Mouse (Mus musculus) urinary bladder, postnatal 25 days (tissue): ENCODE measurements around the gene Ttc21b.
"Not testable (repeated sequence)": the region's sequence is repeated elsewhere in the genome, so short reads cannot be mapped to it uniquely, and the experiment has no call there.

Experiments
- DNase-seq: peaks from one replicate; pipeline ENCODE4 v3.0.0; 2022; ENCODE audit warnings: low spot score

Gene Ttc21b

DNA sequence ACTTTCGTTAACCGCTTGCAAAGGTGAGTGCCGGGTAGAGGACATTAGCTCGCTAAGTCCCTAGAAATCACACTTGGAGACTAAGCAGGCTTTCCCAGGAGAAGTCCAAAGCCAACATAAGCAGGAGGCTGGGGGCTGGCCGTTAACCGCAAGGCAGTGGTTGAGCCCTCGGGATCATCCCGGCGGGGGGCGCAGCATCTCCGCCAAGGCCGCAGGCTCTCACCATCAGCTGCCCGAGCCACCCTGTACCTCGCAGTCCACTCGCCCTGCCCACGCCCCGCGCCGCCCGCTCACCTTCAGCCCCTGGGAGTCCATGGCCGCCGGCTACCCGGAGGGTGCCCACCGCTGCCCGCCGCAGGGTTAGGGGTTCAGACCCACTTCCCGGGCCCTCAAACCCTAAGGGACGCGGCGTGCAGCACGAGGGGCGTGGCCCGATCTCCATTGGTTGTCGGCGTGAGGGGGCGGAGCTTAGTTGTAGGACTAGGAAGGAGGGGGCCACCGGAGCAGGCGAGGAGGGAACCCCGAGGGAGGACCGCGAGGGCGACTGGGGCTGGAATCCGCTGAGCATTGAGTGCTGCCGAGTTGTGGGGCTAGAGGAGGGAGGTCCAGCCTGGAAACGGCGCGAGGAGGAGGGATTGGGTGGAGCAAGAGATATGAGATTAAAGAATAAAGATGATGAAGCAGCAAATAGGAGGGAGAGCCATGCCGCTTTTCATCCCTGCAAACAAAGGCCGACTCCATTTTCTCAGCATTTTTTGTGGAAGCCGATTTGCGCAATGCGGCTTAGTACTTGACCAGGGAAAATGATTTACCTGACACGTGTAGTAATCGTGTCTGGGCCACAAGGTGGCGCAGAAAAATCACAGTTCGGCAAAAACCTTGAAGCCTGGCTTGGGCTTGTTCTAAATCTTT, at the start of gene Ttc21b:
TSS of gene Ttc21b (minus strand) at position 398 of the 912 bp plus-strand sequence.
- DNase-seq, result peak; percentile 94

DNA sequence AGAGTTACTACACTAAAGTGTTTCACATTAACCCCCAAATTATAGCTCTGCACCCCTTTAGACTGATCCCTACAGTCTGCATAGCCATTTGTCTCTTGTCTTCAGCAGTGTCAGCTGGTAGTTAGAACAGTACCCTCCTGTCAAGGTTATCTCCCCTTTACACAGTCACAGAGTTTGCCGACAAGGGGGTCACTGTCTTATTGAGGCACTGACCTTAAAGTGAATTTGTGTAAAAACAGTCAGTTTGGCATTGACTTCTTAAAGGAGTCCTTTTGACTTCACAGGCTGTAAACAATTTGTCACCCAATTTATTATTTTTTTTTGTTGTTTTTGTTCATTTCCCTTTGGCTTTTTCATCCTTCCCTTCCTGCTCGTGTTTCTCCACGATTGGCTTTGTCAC, 16.1 kb upstream of the Ttc21b start:
- no peak for DNase-seq

DNA sequence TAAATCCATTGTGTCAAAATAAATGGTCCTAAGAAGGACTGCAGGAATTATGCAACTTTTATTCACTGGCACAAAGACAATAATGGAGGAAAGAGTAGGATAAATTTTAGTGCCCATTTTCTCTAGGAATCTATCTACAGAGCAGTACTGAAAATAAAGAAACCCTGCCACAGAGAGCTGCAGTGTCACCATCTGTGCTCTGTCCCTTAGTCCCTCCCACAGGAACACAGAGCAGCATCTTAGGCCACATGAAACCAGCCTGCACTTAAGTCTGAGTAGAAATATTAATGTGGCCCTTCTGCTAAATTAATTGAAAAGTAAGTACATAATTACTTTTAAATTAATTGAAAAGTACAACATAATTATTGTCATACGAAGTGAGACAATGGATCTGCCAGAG, 12.4 kb downstream of the Ttc21b start:
- DNase-seq, result no peak

DNA sequence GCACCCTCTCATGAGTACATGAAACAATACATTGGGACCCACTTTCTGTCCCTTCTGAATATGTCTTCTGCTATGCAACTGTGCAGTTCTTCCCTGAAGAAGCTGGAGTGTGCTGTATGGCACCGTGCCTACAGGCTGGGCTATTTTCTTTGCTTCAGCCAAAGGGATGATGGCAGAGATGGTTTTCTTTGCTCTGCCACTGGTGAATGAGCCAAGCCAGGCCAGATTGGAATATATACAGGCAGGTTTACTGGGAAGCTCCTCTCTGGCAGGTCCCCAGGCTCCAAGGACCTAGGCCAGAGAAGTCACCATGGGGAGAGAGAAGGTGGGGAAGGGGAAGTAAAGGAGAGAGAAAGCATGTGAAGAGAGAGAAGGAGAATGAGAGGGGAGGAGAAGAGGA, 16.1 kb downstream of the Ttc21b start:
- DNase-seq, result no peak

DNA sequence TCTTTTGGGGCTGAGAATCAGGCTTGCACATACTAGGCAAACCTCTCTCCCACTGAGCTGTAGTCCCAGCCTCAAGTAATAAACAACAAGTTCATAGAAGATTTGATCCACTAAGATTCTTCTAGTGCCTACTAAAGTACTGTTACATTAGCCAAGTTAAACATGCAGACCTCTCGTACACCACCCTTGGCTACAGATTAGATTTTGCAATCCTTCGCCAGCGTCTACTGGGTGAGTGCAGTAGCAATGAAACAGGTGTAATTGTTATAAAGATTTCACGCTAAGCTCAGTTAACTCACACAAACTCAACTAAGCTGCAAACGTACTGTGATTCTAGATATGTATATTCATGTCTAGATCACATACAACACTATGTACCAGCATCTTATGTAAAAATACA, 17.5 kb downstream of the Ttc21b start:
- DNase-seq, result no peak

DNA sequence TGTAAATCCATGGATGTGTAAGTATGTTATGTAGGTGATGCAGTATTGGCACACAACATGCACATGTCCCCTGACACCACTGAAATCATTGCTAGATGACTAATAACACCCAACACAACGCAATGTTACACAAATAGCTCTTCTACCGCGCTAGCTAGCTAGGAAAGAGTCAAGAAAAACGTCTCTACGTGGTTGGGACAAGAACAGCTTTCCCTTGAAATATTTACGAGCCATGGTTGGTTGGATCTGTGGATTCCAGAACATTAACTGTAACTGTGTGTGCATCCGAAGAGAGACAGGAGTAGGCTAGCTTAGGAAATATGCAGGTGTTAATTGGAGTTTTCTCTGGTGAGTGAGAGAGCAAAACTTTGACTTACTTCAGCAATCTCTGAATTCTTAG, 35.5 kb downstream of the Ttc21b start:
- DNase-seq, result no peak

DNA sequence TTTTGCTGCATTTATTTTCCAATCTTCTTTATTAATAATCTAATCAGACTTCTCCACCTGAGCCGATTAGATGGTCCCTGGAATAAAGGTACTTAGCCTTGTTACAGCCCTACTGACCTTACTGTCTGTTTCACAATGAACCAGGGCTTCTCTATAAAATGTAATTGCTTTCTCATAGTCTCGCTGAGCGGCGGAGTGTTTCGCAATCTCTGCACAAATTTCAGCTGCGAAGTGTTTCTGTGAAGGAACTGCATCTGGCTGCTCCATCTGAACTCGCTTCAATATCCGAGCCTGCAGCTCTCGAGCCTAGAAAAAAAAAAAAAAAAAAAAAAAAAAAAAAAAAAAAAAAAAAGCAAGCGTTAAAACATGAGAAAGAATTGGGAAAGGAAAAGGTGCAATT, 46.5 kb downstream of the Ttc21b start:
- no peak for DNase-seq

DNA sequence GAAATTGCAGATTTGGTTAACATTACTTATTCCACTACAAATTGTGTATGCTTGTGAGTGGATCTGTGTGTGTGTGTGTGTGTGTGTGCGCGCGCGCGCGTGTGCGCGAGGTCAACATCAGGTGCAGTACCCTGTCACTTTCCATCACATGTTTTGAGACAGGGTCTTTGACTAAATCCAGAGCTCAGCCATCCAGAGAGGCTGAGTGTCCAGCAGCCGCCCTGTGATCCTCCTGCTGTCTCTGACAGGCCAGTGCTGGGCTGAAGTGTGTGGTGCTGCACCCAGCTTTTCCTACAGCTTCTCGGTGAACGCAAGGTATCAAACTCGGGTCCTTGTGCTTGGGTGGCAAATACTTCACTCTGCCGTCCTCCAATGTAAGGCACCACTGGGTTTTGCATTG, 47.1 kb downstream of the Ttc21b start:
- no peak for DNase-seq

DNA sequence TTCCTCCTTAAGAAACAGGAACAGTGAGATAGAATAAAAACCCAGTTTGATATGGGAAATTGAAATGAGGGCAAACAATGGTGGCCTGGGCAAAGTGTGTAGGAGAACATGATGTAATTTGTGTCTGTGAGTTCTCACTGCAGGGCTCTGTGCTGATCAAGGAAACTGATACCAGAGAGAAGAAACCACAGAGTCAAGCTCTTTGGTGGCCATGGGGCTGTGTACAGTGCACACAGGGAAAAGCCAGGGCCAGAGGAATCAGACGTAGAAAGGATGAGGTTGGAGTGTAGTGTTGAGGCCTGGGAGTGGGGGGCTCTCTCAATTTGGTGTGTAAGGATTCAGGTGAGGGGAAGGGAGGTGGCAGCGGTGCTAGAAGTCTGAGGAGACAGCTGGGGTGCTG, 49.6 kb downstream of the Ttc21b start:
- DNase-seq, result no peak

DNA sequence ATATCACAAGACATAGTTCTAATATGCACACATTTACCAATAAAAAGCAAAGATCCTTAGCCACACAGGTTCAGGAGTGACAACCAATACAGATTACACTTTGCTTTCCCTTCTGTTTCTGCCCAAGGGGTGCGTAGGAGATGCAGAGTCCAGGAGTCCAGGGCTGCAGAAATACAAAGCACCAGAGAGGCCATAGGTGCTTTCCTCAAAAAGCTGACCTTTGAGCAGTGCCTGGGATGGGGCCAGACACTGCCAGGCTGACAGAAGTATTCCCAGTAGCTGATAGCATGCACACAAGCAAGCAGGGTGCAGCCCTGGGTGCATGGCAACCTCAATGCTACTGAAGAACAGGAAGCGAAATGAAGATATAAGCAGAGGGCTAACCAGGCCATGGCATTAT, 52.2 kb downstream of the Ttc21b start:
- no peak for DNase-seq

DNA sequence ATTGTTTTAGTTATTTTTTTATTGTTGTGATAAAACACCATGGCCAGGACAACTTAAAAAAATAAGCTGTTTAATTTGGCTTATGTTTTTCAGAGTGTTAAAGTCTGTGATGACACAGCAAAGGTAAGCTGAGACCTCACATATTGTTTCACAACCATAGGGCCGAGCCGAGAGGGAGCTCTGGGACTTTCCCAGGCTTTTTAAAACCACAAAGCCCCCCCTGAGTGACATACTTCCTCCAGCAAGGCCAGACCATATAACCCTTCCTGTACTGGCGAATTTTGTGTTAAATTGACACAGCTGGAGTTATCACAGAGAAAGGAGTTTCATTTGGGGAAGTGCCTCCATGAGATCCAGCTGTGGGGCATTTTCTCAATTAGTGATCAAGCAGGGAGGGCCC, 56.2 kb downstream of the Ttc21b start:
- no peak for DNase-seq

DNA sequence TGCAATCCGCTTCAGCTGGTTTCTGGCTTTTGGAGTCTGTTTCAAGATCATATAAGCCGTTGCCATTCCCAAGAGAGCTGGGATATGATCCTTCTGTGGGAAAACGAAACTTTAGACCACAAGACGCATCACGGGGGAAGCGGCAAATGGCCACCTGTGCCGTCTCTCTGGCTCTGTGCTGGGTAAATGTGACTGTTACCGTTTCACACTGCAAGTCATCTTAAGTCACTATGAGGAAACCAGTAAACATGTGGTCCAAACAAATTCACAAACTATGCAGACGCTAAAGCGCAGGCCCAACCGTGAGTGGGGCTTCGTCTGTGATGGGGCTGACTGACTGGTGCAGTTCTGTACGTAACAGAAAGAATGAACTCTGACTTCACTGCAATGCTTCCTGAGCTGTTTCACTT, 64.7 kb downstream of the Ttc21b start:
- DNase-seq, result no peak

DNA sequence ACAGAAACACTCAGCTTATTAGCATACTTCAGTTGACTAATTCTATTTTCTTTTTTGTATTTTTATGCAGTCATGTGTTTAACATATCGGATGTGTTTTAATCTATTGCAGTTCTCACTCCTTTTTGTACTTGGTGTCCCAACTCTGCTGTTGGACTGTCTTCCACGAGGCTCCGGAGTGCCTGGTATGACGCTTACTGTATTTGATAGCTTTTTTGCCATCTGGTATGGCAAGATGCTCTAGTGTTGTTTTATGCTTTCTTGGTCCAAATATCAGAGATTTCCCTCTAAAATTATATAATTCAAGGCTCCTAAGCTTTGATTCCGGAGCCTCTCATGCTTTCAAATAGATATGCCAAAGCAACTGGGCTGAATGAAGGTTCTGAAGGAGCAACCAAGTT, 66.3 kb downstream of the Ttc21b start:
- DNase-seq, result no peak

DNA sequence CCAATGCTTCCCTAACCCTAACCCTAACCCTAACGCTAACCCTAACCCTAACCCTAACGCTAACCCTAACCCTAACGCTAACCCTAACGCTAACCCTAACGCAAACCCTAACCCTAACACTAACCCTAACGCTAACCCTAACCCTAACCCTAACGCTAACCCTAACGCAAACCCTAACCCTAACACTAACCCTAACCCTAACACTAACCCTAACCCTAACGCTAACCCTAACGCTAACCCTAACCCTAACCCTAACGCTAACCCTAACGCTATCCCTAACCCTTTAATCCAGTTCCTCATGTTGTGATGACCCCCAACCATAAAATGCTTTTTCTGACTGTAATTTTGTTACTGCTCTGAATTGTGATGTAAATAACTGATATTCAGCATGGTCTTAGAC, 67.2 kb downstream of the Ttc21b start:
- not testable (repeated sequence) for DNase-seq

DNA sequence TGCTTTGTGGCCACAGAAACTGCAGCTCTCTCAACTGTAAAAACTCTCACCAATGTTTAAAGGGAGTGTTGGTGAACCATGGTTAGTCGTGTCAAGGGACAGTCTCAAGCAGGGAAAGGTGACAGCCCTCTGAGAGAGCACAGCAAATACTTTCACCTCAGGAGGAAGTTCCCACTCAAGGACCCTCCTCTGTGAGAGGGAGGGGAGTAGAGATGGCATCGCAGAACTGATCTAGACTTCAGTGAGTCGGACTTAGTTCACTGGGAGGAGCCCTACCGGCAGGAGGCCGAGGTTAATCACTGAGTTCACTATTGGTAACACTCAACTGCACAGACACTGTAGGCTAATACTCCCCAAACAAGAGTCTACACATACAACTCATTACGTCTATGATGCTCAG, 68.9 kb downstream of the Ttc21b start:
- no peak for DNase-seq

DNA sequence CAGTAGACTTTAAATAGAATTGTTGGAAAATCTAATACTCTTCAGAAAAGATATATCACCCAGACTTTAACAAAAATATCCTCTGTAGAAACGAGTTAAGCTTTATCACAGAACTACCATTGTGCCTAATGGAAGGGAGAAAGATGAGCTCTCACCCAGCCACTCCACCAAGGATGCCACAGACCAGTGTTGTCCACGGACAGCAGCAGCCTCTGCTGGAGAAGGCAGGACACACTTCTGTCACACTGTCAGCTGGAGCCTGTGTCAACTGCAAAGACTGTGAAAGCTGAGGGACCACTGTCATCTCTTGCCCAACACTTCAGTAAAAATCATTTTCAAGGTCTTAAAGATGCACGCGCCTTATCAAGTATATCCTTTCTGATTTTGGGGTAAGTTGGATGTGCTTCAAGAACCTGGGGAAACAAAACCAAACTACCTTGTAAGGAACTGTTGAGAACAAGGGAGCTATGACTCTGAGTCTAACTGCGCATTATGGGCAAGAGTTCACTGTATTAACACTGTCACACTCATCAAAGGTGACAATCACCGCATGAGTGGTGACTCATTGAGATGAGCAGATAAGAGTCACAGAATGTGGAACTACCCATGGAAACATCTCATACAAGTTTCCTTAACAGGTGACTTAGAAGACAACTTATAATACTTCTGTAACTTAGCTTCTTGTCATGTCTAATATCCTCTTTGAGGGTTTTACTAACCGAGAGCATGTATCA, 71.8 kb downstream of the Ttc21b start:
- DNase-seq, result no peak

DNA sequence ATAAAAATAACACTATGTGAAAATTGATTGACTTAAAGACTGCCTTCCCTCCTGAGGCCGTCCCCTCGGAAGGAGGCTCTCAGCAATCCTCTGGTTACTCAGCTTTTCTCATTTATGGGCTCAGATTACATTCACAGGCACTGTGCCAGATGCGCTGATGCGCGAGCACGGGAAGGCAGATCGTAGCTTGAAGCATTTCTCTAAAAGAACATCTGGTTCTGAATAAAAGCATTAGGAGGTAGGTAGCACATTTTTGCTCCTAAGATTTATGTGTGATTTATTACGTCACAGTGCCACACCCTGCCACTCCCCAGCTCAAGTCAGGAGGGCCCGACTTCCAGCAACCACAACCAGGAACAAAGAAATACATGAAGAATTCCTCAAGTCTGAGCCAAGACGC, 76.1 kb downstream of the Ttc21b start:
- DNase-seq, result peak; percentile 43

DNA sequence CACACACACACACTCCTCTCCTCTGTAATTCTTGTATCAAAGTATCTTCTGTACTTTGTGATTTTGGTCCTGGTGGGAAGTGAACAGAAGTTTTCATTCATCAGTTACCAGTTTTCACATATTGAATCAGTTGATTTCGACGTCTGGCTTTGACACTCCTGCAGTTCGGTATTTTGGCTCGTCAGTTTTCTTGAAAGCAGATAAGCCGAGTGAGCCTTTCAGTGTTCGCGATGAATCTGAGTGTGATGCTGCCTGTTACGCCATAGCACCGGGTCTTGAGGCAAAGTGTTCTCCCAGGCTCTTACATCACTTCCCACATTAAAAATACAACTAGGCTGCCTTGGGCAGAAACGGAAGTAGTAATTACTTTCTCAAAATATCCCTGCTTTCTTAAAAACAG, 76.6 kb downstream of the Ttc21b start:
- DNase-seq, result no peak

DNA sequence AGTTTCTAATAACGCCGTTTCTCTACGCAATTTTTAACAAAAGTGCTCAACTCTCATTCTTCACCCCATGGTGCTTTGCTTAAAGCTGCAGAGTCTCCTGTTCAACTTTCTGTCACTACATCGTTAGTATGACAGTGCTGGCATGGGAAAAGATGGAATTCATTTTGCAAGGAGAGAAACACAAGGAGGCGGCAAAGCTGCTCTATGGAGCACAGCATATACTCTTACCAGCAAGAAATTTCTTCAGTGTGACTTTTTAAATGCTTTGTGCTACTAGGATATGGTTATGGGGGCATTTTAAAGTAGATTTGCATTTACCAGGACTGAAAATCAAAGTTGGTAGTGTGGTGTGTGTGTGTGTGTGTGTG, 77.6 kb downstream of the Ttc21b start:
- no peak for DNase-seq

DNA sequence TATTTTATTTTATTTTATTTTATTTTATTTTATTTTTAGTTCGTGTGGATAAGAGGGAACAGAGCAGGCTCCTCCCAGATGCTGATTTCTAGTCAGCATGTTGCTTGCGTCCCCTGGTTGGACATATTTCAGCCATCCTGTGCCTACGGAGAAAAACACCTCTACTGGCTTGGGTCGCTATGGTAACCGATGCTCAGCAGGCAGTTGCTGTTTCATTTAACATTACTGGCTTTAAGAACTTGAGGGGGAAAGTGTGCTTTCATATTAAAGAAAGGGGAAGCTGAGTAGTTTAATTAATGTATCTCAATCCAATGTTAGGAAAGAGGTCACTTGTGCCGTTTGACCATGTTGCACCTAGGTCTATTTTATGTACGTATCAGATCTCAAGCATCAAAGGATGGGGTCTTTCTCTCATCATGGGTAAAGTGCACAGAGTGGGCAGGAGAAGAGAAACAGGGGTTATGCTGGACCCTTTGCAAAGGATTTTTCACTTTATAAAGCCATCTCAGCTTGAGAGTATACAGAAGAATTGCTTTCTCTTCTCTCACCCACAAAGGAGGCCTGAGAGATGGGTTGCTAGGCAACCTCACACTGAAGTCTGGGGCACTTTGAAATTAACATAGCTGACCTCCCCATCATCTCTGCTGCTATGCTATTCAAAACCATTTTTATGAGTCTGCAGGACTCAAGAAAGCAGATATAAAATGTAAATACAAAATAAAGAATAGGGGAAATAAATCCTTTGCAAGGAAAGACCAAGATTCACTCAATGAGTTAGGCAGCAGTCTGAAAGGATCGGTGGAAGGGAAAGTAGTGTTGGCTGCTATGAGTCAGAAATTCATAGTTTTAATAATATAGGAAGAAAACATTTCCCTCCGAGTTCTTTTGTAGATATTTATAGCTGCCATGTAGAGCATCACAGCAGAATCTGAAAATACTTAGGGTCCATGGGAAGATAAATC, 78.2 kb downstream of the Ttc21b start:
- no peak for DNase-seq

DNA sequence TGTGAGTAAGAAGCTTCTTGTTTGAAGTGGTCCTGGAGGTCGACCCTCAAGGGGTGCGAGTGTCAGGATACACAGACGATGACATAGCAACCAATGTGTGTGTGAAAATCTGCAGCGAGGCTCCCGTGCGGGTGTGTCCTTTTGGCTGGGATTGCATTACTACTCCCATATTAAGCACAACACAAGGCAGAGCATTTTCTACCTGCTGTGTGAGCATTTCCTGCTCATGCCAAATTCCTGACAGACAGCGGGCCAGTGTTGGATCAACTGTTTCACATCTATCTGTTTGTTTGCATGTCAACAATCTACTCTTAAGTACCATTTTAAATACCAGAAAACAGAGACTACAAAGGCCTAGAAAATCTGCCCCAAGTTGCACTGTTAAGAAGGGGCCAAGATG, 79.4 kb downstream of the Ttc21b start:
- no peak for DNase-seq

DNA sequence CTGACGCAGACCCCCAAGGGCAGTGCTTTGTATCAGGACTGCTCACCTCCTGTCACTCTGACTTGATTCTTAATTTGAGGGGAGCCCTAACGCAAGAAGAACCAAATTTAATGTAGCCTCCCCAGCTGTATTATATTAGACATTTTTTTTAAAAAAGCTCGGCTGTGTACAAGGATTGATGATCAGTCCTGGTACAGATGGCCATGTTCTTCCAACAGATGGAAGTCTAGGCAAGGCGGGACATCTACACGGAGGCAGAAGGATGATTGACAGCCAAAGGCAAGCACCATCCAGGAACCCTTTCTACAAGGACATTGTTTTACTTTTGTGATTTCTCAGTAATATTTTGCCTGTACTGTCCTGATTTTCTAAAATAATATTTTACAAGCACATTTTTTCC, 83.3 kb downstream of the Ttc21b start:
- DNase-seq, result no peak
